Mouse (Mus musculus) thymus, adult 2 months (tissue): ENCODE measurements around the gene Tmem185a. TPM values are rescaled to one million over a fixed set of nuclear protein-coding genes. Genes with fewer than 3 reads are reported as not detected.
"Not testable (repeated sequence)": the region's sequence is repeated elsewhere in the genome, so short reads cannot be mapped to it uniquely, and the experiment has no call there.

ENCODE experiments used
- DNase-seq: peaks from one replicate; pipeline ENCODE4 v3.0.0; 2021
- H3K27ac ChIP-seq: fragments of 200-500 bp; 2 replicates; pipeline ENCODE4 v1.5.1; 2012; ENCODE audit warnings: low read length, control low read depth; ENCODE audit not compliant: control insufficient read depth, insufficient read depth
- H3K27me3 ChIP-seq: fragments of 200-500 bp; 2 replicates; pipeline ENCODE4 v1.6.1; 2012; ENCODE audit warnings: mild to moderate bottlenecking, low read length, moderate library complexity, mixed read lengths; ENCODE audit not compliant: control insufficient read depth, insufficient read depth
- H3K36me3 ChIP-seq: fragments of 200-500 bp; 2 replicates; pipeline ENCODE4 v1.6.1; 2012; ENCODE audit warnings: mild to moderate bottlenecking, low read length, moderate library complexity; ENCODE audit not compliant: control insufficient read depth, insufficient read depth
- H3K4me1 ChIP-seq: fragments of 200-500 bp; replicated peaks from 2 replicates; pipeline ENCODE4 v1.6.1; 2012; ENCODE audit warnings: low read length; ENCODE audit not compliant: control insufficient read depth, insufficient read depth
- H3K4me3 ChIP-seq: fragments of 200-500 bp; 2 replicates; pipeline ENCODE4 v1.5.1; 2012; ENCODE audit warnings: mild to moderate bottlenecking, low read length, control low read depth, moderate library complexity; ENCODE audit not compliant: control insufficient read depth, insufficient read depth
- CTCF ChIP-seq: fragments of 200-500 bp; IDR thresholded peaks from 2 replicates; pipeline ENCODE4 v1.5.1; 2012; ENCODE audit warnings: mild to moderate bottlenecking, control low read depth, low read length, moderate library complexity, borderline replicate concordance; ENCODE audit not compliant: control insufficient read depth, poor library complexity, insufficient read depth; ENCODE audit errors: extremely low read depth
- POLR2A ChIP-seq: fragments of 200-500 bp; IDR thresholded peaks from 2 replicates; pipeline ENCODE4 v1.6.1; 2012; ENCODE audit warnings: mild to moderate bottlenecking, low read length, control low read depth, moderate library complexity; ENCODE audit not compliant: control insufficient read depth, poor library complexity, insufficient read depth; ENCODE audit errors: extremely low read depth
- WGBS: fragments of 180-500 bp; shearing (Covaris S2); methylation state at CpG from one replicate; pipeline ENCODE4 v1.1.7; 2018; 5-methylcytosine and 5-hydroxymethylcytosine counted together
- polyA plus RNA-seq: library from polyadenylated mRNA; depleted of rRNA; stranded (reverse); fragments of >200 nt; gene quantifications from 2 replicates; pipeline ENCODE4 v1.2.3, GENCODE M21; 2012; rRNA removed

Tmem185a gene
- 23.5 and 28.1 TPM in 2 replicates for polyA plus RNA-seq

DNA sequence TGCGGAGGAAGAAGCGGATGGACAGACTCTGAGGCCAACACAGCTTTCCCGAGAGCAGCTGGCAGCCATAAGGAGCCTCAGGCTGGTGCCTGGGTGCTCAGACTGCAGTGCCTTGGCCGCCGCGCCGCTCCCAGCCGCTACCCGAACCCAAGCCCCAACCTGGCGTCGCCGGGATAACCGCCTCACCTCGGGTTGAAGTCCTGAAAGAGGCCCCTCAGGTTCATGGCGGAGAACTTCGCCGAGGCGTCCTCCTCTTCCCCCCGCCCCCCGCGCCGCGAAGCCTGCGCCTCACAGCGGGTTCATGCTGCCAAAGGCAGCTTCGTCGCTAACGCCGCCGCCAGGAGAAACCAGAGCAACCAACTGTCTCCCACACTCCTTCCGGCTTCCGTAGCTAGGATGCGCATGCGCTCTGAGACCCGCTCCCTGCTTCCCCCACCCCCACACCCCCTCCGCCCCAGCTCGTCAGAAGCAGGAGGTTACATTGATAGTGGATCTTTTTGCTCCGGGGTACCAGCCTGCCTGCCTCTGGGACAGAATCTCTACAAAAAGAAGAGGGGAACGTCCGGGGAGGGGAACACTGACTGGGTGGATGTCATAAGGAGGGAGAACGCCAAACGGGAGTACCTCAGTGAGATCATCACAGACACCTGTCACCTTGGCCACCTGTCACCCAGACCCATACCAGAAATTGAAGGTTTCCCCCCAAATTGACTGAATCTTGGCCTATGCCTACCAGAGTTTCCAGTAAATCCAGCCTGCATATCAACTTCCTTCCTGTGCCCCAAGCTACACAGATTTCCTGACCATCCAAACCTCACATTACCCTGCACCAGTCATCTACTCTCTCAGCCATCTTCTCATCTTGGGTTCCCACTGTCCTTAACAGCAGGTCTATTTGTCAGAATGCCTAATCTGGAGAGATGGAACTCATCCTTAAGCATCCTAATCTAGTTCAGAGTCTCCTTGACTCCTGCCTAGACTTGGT lies at the start of gene Tmem185a:
Gene Tmem185a (minus strand): TSS at position 389 of the 985 bp plus-strand sequence.
- peak within 1 kb of the TSS; percentile 98 for H3K4me3 ChIP-seq

DNA sequence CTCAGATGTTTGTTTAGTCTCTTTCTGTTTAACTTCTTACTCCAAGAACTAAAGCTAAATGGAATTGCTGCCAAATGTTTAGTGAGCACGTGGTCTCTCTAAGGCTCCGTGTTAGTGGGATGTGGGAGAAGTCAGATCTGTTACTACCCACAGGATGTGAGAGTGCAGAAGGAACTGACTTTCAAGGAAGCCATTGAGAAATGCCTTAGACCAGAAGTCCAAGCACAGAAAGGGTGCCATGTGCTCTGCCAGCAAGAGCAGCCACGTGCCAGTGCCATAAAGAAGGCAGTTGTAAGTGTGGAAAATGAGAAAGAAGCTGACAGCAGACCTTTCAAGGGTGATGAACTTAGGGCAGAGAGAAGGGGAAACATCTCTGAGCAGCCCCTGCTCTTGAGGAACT lies 37.4 kb upstream of the Tmem185a start:
- WGBS, result 20% methylated on average over 3 of the region's 3 CpGs
- H3K4me1 ChIP-seq, H3K27me3 ChIP-seq, H3K36me3 ChIP-seq, H3K27ac ChIP-seq, H3K4me3 ChIP-seq, DNase-seq: not testable (repeated sequence)

More for the DNA sequence above, at the start of gene Tmem185a:
- 0 out of 2 replicates have a peak, but pooled peaks have one; percentile 33 for TF ChIP-seq POLR2A
- no peak for TF ChIP-seq CTCF
- peak within 1 kb of the TSS; percentile 77 for H3K27ac ChIP-seq
- H3K4me1 ChIP-seq, result peaks cover 4% of the 10 kb centered on the region
- H3K36me3 ChIP-seq, result no peaks in the 10 kb centered on the region
- no peaks in the 10 kb centered on the region for H3K27me3 ChIP-seq
- DNase-seq, result peak; percentile 81
- WGBS, result under 1% methylated on average over 40 of the region's 42 CpGs

DNA sequence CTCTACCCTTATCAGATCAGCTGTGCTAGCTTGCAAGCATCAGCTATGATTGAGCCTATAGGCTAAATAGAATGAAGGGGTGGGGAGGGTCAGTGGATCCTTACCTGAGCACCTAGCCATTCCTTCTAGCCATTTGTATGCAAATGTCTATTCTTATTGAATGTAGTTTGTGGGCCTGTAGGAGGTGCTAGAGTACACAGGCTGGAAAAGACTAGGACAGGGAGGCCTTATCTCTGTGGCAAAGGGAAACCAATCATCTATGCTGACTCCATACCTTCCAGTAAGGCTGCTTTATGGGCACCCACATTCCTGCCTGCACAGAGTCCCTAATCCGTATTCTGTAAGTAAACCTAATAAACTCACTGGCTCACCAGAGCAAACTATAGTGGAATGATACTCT lies 10.3 kb upstream of the Tmem185a start:
- not testable (repeated sequence) for H3K4me1 ChIP-seq, H3K27me3 ChIP-seq, H3K4me3 ChIP-seq, H3K36me3 ChIP-seq, H3K27ac ChIP-seq, DNase-seq
- WGBS, result no CpG with 5 or more reads among the region's 1 CpGs

DNA sequence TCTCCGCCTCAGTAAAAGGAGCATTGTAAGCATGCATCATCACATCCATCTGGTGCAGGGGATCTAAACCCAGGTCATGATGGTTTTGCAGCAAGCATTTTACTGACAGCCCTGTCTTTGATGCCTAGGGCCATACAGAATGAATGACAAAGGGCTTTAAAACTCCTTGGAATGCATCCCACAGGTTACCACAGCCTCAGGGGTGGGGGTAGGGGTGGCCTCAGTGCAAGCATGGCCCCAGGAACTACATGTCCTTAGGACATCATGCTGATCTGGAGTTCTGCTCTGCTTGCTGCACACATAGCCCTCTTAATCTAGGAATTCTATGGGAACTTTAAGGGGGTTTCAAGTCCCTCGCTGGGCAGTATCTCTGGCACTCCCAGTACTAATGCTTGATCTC lies 5.2 kb upstream of the Tmem185a start:
- DNase-seq, result no peak
- Histone ChIP-seq H3K27ac (no peak overlapping the region), H3K4me1 (peaks cover 2% of the 10 kb centered on the region; the same call in 1 of the 2 replicates), H3K4me3 (no peak overlapping the region), H3K36me3 (no peaks in the 10 kb centered on the region), H3K27me3 (no peaks in the 10 kb centered on the region)
- no peak for TF ChIP-seq CTCF
- no peak for TF ChIP-seq POLR2A
- 90% methylated on average over 2 of the region's 2 CpGs for WGBS

DNA sequence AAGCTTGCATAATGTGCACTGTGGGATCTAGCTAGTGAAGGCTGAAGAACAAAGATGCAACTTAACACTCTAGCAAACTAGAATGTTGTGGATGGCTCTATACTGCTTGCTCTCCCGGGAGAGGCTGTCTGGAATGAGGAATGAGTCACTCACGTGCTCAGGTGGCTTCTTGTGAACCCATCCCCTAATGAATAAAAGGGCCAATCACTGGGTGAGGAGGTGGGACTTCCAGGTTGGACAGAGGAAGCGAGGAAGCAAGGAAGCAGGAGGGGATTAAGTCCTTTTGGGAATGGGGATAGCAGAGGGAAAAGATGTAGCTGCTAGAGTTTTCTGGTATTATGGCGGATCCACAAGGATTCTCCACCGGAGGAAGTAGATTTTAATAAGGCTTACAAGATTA lies 1.7 kb upstream of the Tmem185a start:
- DNase-seq, result no peak
- Histone ChIP-seq H3K27ac (no peak overlapping the region), H3K4me3 (no peak overlapping the region), H3K36me3 (no peaks in the 10 kb centered on the region), H3K27me3 (no peaks in the 10 kb centered on the region), H3K4me1 (peaks cover 4% of the 10 kb centered on the region)
- WGBS, result 84% methylated on average over 5 of the region's 5 CpGs
- TF ChIP-seq CTCF (no peak), POLR2A (no peak)

DNA sequence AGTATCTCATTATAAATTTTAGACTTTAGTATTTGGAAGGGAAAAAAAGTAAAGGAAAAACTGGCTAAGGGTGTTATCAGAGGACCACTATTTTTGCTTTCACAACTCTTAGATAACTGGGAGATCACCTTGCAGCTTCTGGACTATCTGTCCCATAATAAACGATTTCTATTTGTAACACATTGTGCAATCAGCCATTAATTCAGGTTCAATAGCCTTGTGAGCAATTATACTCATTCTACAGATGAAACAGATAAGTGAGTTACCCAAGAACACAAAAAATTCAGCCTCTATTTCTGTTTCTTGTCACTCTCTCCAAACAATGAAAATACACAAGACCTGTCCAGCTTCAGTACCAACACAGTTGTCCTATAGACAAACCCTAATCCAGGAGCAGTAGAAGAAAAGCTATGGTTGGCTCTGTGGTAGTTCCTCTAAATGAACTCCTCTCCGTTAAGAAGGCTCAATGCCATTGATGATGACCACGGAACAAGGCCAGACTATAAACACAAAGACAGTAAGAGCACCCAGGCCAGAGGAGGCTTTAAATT lies 1.7 kb downstream of the Tmem185a start:
- no peak overlapping the region for H3K27ac ChIP-seq
- TF ChIP-seq POLR2A (no peak), CTCF (no peak)
- peaks cover 4% of the 10 kb centered on the region for H3K4me1 ChIP-seq
- no peaks in the 10 kb centered on the region for H3K27me3 ChIP-seq
- DNase-seq, result no peak
- whole genome bisulfite sequencing, result 85% methylated on average over 3 of the region's 3 CpGs
- H3K36me3 ChIP-seq, result no peaks in the 10 kb centered on the region
- no peak overlapping the region for H3K4me3 ChIP-seq

DNA sequence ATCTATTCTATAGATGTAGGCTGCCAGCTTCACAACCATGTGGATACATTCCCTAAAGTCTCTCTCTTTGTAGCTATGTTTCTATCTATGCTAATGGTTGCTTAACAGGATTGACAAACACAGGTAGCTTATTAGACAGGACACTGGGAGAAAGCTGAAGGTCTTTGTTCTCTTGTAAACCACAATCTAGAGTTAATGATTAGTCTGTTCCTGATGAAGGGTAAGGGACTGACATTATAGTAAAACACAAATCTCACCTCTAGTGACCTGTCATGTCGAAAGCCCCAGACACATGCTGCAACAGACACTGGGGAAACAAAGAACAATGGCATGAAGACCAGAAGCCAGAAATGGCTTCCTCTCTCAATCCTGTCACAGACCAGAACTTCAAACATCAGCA lies 10.1 kb downstream of the Tmem185a start:
- WGBS, result 94% methylated on average over 1 of the region's 1 CpGs
- H3K4me1 ChIP-seq, result no peaks in the 10 kb centered on the region
- no peaks in the 10 kb centered on the region for H3K36me3 ChIP-seq
- no peak for TF ChIP-seq CTCF
- no peak for TF ChIP-seq POLR2A
- no peaks in the 10 kb centered on the region for H3K27me3 ChIP-seq
- no peak overlapping the region for H3K4me3 ChIP-seq
- no peak for DNase-seq
- H3K27ac ChIP-seq, result no peak overlapping the region
